Mouse (Mus musculus) kidney, adult 8-10 months (tissue): ENCODE results near the gene Hsf5.

Source experiments
- DNase-seq, 2 experiments: peaks; one replicate each; pipeline ENCODE4 v3.0.0; 2022

The Hsf5 gene

DNA sequence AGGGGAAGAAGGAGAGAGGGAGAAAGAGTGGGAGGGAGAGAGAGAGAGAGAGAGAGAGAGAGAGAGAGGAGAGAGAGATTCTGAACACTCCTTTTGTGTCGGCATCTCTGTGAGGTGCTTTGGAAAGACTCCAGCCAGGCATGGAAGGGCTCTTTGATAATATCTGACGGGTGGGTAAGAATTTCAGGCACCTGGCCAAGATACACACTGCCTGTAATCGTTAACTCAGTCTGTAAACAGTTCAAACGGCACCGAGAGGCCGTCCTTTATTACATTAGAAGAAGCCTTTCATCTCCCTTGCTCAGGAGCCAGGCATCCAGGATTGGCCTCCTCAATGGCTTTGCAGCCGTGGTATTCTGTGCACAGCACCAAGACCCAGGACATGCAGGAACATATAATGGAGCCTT lies 72.4 kb downstream of the Hsf5 start:
- DNase-seq, result peak; percentile 61 to 83

DNA sequence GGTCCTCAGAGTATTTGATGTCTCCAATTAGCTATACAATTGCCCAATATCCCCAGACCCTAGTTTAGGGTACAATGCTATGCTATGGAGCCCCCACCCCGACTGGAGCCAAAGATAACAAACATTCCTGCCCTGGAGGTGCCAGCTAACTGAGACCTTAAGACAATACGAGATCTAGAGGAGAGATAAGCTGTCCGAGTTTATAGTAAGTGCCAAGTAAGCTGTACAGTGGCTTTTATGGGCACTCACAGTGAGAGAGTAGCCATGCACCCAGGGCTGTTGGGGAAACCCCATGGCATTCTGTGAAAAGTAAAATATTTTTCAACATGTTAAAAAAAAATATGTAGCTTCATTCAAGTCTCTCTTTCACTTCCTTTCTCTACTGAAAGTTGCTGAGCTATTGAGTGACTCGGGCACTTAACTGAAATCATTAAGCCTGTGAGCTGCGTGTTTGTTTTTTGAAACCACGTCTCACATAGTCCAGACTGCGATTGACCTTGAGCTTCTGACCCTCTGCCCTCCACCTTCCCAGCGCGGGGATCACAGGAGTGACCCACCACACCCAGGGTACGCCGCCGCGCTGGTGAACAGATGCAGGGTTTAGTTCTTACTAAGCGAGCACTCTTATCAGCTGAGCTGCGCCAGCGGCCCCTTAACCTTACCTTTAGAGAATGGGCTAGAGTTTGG lies 73.2 kb downstream of the Hsf5 start:
- no peak for DNase-seq

DNA sequence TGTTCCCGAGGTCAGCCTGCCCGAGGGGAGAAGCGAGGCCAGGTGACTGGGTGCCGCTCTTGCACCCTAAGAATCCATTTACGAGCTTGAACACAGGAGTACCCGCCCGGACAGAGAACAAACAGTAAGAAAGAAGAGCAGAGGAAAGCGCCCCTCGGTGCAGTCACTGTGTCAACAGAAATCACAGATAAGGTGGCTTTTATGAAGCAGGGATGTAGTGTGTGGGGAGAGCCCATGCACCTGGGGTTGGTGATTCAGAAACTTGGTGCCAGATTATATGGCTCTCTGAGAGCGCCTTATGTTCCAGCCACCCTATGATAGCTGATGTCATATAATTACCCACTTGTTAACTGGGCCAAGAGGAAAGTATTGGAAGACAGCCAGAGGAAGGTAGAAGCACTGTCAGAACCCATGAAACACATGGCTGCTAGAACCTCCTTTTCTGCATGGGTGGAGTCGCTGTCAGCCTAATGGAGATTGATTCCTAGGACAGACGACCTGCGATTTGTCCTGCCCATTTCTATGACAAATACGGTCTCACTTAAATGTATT lies 80.2 kb downstream of the Hsf5 start:
- no peak for DNase-seq

DNA sequence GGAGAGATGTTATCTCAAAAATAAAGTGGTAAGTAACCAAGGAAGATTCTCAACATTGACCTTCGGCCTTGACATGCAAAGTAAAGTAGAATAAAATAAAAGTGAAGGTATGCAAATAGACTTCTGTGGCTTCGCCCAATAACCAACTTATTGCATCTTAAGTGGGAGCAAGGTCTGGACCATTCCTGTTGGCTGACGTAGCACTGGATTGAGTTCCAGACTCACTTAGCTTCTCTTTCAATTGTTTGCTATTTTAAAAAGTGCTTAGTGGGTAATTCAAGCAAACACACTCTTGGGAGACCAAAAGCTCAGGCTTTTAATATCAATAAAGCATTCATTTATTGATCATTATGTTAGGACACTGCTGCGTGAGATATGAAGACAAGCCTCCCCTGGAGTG lies 81.2 kb downstream of the Hsf5 start:
- DNase-seq, result no peak

DNA sequence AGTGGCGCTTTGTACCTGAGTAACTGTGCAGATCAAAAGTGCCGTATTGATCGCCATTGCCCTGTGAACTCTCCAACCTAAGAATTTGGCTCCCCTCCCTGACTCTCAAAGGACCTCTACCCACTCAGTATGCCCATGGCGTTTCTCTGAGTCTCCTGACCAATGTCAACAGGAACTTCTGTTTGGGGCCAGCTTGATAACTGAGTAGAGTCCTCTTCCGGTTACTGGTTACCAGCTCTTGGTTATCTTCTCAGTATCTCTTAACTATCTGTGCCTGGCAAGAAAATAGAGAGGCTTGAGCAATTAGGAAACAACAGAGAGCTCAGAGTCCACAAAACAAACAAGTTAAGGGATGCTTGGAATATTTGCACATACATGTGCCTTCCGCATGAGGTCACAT lies 84.1 kb downstream of the Hsf5 start:
- no peak for DNase-seq

DNA sequence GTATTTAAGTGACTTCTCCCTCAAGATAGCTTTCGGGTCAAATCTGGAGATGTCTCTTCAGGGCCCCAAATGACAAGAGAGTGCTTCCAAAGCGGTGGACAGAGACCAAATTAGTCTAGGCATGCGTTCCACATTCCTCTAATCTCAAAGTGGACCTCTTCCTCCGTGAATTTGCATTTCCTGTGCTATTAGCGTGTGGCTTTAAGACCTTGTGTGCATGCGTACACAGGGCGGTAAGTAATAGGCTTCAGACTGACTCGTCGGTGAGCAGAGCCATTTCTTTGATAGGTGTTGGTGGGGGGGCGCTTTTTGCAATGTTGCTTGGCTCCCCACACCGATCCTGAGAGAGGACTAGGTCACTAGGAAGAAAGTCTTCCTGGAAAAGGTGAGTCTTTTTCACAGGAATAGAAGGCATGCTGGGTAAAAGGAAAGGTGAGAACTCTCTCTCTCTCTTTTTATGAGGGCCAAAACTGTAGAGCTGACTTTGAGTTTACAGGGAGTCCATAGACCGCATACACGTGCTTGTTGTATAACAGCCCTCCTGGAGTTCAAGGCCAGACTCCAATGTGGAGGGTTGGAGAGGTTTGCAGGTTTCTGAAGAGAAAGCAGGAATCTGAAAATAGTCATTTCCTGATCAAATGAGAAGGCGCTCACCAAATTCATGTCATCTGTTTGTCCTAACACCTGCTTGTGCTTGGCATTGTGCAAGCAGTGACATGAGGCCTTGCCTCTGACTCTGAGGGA lies 85.1 kb downstream of the Hsf5 start:
- peak; percentile 12 to 42 for DNase-seq

DNA sequence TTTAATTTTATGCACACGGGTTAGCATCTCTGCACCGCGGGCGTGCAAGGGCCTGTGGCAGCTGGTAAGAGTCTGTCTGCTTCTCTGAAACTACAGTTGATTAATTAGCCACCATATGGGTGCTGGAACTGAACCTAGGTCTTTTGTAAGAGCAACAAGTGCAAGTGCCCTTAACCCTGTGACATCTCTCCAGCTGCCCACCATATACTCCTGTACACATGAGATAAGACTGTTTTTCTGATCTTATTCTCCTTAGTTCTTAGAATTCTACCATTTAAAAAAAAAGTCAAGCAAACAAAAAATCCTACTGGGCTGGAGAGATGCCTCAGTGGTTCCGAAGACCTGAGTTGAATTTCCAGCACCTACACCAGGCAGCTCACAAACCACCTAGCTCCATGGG lies 86.7 kb downstream of the Hsf5 start:
- no peak for DNase-seq

DNA sequence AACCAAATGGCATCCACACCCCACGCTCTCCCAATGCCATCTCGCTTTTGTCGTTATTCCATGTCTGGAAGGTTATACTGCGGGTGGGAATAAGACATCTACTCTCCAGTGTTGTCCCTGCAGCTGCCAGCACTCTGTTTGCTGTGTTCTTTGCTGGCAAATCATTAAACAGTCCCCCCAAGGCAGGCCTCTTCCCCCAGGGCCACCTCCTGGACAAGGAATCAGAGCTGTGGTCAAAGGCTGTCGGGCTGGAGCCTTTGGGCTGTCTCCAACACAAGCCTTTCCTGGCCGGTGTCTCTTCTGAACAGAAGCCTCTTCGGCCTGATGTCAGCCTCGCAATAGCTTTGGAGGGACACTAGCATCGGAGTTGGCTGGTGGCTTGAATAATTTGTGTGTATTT lies 87.3 kb downstream of the Hsf5 start:
- peak; percentile 65 to 76 for DNase-seq

DNA sequence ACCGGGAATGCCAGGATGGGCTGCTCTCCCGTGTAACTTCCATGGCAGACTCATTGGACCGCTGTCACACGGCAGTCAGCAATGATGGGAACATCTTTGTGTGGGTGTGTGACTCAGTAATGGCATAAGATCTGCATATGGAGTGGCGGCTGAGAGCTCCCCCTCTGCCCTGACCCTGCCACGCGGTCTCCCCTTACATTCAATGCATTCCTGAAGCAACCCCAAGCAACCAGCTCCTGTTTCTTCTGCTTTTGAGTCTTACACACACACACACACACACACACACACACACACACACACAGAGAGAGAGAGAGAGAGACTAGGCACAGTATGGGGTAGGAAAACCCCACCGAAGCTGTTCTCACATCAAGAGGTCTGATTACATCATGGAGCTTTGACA lies 90.6 kb downstream of the Hsf5 start:
- DNase-seq, result no peak

DNA sequence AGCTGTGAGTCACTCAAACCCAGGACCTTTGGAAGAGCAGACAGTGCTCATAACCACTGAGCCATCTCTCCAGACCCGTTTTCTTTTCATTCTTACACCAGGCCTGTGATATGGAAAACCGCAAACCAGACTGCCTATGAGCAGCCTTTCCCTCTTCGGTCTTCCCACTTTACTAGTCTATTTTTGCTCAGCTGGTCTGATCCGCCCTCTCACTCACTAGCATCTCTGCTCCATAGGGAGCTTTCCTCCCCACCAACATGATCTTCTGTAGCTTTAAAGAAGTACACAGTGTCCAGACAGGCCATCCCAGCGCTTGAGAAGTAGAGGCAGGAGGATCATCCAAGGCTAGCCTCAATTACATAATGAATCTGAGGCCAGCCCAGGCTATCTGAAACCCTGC lies 92.0 kb downstream of the Hsf5 start:
- DNase-seq, result no peak
